Mouse (Mus musculus) left cerebral cortex, adult 11 months (tissue): ENCODE measurements around the gene Polr3h.
A peak's percentile ranks its signal among the peaks of the same experiment; 100 is the strongest.
"Not testable (repeated sequence)": the region's sequence is repeated elsewhere in the genome, so short reads cannot be mapped to it uniquely, and the experiment has no call there.

Experiments
- DNase-seq: peaks from one replicate; pipeline ENCODE4 v3.0.0; 2022; ENCODE audit warnings: low spot score

The Polr3h gene

GRCm38 (mm10) chr15:81915663-81916062 is 10.4 kb downstream of the Polr3h start:
- no peak for DNase-seq

- DNase-seq: no peak
These were observed 11.4 kb downstream of the Polr3h start for GRCm38 (mm10) chr15:81914668-81915067.

- DNase-seq: no peak
These were observed 13.5 kb downstream of the Polr3h start for GRCm38 (mm10) chr15:81912498-81912897.

GRCm38 (mm10) chr15:81908767-81909166 is 17.3 kb downstream of the Polr3h start:
- DNase-seq: not testable (repeated sequence)

- no peak for DNase-seq
These were observed 18.1 kb downstream of the Polr3h start for GRCm38 (mm10) chr15:81907953-81908352.

GRCm38 (mm10) chr15:81904939-81905338 is 21.1 kb downstream of the Polr3h start:
- no peak for DNase-seq

- no peak for DNase-seq
These were observed 27.3 kb downstream of the Polr3h start for GRCm38 (mm10) chr15:81898751-81899150.

- no peak for DNase-seq
These were observed 28.3 kb downstream of the Polr3h start for GRCm38 (mm10) chr15:81897607-81898285.

- no peak for DNase-seq
These were observed 29.6 kb downstream of the Polr3h start for GRCm38 (mm10) chr15:81896407-81896806.

GRCm38 (mm10) chr15:81894002-81894401 is 32.0 kb downstream of the Polr3h start:
- DNase-seq: no peak

- no peak for DNase-seq
These were observed 34.0 kb downstream of the Polr3h start for GRCm38 (mm10) chr15:81891822-81892580.

- DNase-seq: peak; percentile 47
These were observed 34.8 kb downstream of the Polr3h start for GRCm38 (mm10) chr15:81891140-81891802.

- DNase-seq: no peak
These were observed 36.9 kb downstream of the Polr3h start for GRCm38 (mm10) chr15:81889175-81889574.

- no peak for DNase-seq
These were observed 39.1 kb downstream of the Polr3h start for GRCm38 (mm10) chr15:81886795-81887550.

- no peak for DNase-seq
These were observed 40.6 kb downstream of the Polr3h start for GRCm38 (mm10) chr15:81885418-81885934.

- DNase-seq: no peak
These were observed 43.7 kb downstream of the Polr3h start for GRCm38 (mm10) chr15:81882348-81882747.

GRCm38 (mm10) chr15:81879531-81880401 is 46.3 kb downstream of the Polr3h start:
- peak; percentile 68 for DNase-seq

GRCm38 (mm10) chr15:81872262-81873136 is 53.5 kb downstream of the Polr3h start, which contains the start of gene Aco2:
Gene Aco2, plus strand, starts transcription at chr15:81872309.
- DNase-seq: peak; percentile 98

- peak; percentile 70 for DNase-seq
These were observed 54.3 kb downstream of the Polr3h start, which contains the start of gene Phf5a for GRCm38 (mm10) chr15:81871604-81872261. Gene Phf5a, minus strand, starts transcription at chr15:81871911.
